Mouse (Mus musculus) spleen, adult 2 months (tissue): ENCODE measurements around the gene Cops2. TPM values are rescaled to one million over a fixed set of nuclear protein-coding genes. Genes with fewer than 3 reads are reported as not detected.

Experiments used
- DNase-seq, 2 experiments: peaks; one replicate each; pipeline versions ENCODE4 v3.0.0 to v3.0.0-alpha.2; 2012 to 2021; ENCODE audit warnings: low spot score in 2 of 2, low read depth in 1 of 2
- H3K27ac ChIP-seq: fragments of 200-500 bp; 2 replicates; pipeline ENCODE4 v1.5.1; 2012; ENCODE audit warnings: low read length, inconsistent platforms; ENCODE audit not compliant: insufficient read depth
- H3K27me3 ChIP-seq: fragments of 200-500 bp; 2 replicates; pipeline ENCODE4 v1.6.1; 2012; ENCODE audit warnings: mild to moderate bottlenecking, moderate library complexity, low read length, inconsistent platforms; ENCODE audit not compliant: control insufficient read depth, insufficient read depth
- H3K36me3 ChIP-seq: fragments of 200-500 bp; 2 replicates; pipeline ENCODE4 v1.6.1; 2012; ENCODE audit warnings: mild to moderate bottlenecking, low read length, inconsistent platforms; ENCODE audit not compliant: control insufficient read depth, insufficient read depth
- H3K4me1 ChIP-seq: fragments of 200-500 bp; 2 replicates; pipeline ENCODE4 v1.6.1; 2011; ENCODE audit warnings: inconsistent platforms; ENCODE audit not compliant: control insufficient read depth, insufficient read depth, insufficient read length
- H3K4me3 ChIP-seq: fragments of 200-500 bp; 2 replicates; pipeline ENCODE4 v1.5.1; 2011; ENCODE audit warnings: mild to moderate bottlenecking, inconsistent platforms; ENCODE audit not compliant: insufficient read depth, insufficient read length; ENCODE audit errors: extremely low read depth
- CTCF ChIP-seq: fragments of 200-500 bp; IDR thresholded peaks from 2 replicates; pipeline ENCODE4 v1.5.1; 2011; ENCODE audit warnings: mild to moderate bottlenecking, inconsistent platforms; ENCODE audit not compliant: insufficient read depth, insufficient read length, insufficient replicate concordance; ENCODE audit errors: extremely low read depth
- POLR2A ChIP-seq: fragments of 200-500 bp; IDR thresholded peaks from 2 replicates; pipeline ENCODE4 v1.6.1; 2011; ENCODE audit warnings: low read depth, low read length, inconsistent platforms
- WGBS: fragments of 180-500 bp; shearing (Covaris S2); methylation state at CpG from one replicate; pipeline ENCODE4 v1.1.7; 2018; 5-methylcytosine and 5-hydroxymethylcytosine counted together
- polyA plus RNA-seq: library from polyadenylated mRNA; depleted of rRNA; stranded (reverse); fragments of >200 nt; gene quantifications from 2 replicates; pipeline ENCODE4 v1.2.3, GENCODE M21; 2012

Cops2 gene
- polyA plus RNA-seq, 1 experiment = 2.1 TPM

GRCm38 (mm10) chr2:125791485-125791885 is 67.5 kb downstream of the Cops2 start:
- WGBS = 11% methylated on average over 7 of the region's 7 CpGs
- no peak for DNase-seq
- TF ChIP-seq POLR2A = no peak
- no peak for TF ChIP-seq CTCF
- no peaks in the 10 kb centered on the region for H3K36me3 ChIP-seq
- no peak overlapping the region for H3K4me3 ChIP-seq
- no peaks in the 10 kb centered on the region for H3K27me3 ChIP-seq
- peak overlapping the region; percentile 56 for H3K27ac ChIP-seq
- H3K4me1 ChIP-seq = peaks cover 12% of the 10 kb centered on the region; the same call in 1 of the 2 replicates

GRCm38 (mm10) chr2:125790242-125790641 is 68.7 kb downstream of the Cops2 start:
- Histone ChIP-seq H3K27ac (no peak overlapping the region), H3K4me1 (peaks cover 12% of the 10 kb centered on the region; the same call in 1 of the 2 replicates), H3K36me3 (no peaks in the 10 kb centered on the region), H3K27me3 (no peaks in the 10 kb centered on the region), H3K4me3 (no peak overlapping the region)
- no peak for DNase-seq
- TF ChIP-seq CTCF (no peak), POLR2A (no peak)
- WGBS = 89% methylated on average over 4 of the region's 4 CpGs

GRCm38 (mm10) chr2:125789265-125789664 is 69.7 kb downstream of the Cops2 start:
- peaks cover 12% of the 10 kb centered on the region; the same call in 1 of the 2 replicates for H3K4me1 ChIP-seq

GRCm38 (mm10) chr2:125788785-125789184 is 70.2 kb downstream of the Cops2 start:
- no peaks in the 10 kb centered on the region for H3K27me3 ChIP-seq
- H3K36me3 ChIP-seq = no peaks in the 10 kb centered on the region
- no peak for DNase-seq
- H3K4me3 ChIP-seq = no peak overlapping the region
- peaks cover 12% of the 10 kb centered on the region; the same call in 1 of the 2 replicates for H3K4me1 ChIP-seq
- no peak overlapping the region for H3K27ac ChIP-seq
- TF ChIP-seq POLR2A (no peak), CTCF (no peak)
- 57% methylated on average over 3 of the region's 3 CpGs for WGBS

More at GRCm38 (mm10) chr2:125789265-125789664, 69.7 kb downstream of the Cops2 start:
- H3K27ac ChIP-seq = no peak overlapping the region
- 89% methylated on average over 5 of the region's 5 CpGs for WGBS
- no peaks in the 10 kb centered on the region for H3K27me3 ChIP-seq
- DNase-seq = no peak
- H3K4me3 ChIP-seq = no peak overlapping the region
- TF ChIP-seq POLR2A (no peak), CTCF (no peak)
- no peaks in the 10 kb centered on the region for H3K36me3 ChIP-seq

GRCm38 (mm10) chr2:125788351-125788750 is 70.6 kb downstream of the Cops2 start:
- H3K4me3 ChIP-seq = no peak overlapping the region
- peaks cover 12% of the 10 kb centered on the region; the same call in 1 of the 2 replicates for H3K4me1 ChIP-seq
- H3K27me3 ChIP-seq = no peaks in the 10 kb centered on the region
- no peak for DNase-seq
- TF ChIP-seq CTCF = no peak
- no peak for TF ChIP-seq POLR2A
- H3K27ac ChIP-seq = no peak overlapping the region
- no peaks in the 10 kb centered on the region for H3K36me3 ChIP-seq

- Histone ChIP-seq H3K27ac (no peak overlapping the region), H3K4me1 (peaks cover 4% of the 10 kb centered on the region; the same call in 1 of the 2 replicates), H3K4me3 (no peak overlapping the region), H3K36me3 (no peaks in the 10 kb centered on the region), H3K27me3 (no peaks in the 10 kb centered on the region)
- WGBS = 84% methylated on average over 4 of the region's 4 CpGs
- no peak for DNase-seq
- no peak for TF ChIP-seq CTCF
- TF ChIP-seq POLR2A = no peak
Measured at GRCm38 (mm10) chr2:125785021-125785420, 73.9 kb downstream of the Cops2 start.

- H3K4me3 ChIP-seq = no peak overlapping the region
Measured at GRCm38 (mm10) chr2:125784392-125784791, 74.5 kb downstream of the Cops2 start.

More at GRCm38 (mm10) chr2:125784392-125784791, 74.5 kb downstream of the Cops2 start:
- DNase-seq = no peak
- WGBS = 91% methylated on average over 4 of the region's 4 CpGs
- Histone ChIP-seq H3K27me3 (no peaks in the 10 kb centered on the region), H3K36me3 (no peaks in the 10 kb centered on the region), H3K27ac (no peak overlapping the region), H3K4me1 (peaks cover 4% of the 10 kb centered on the region; the same call in 1 of the 2 replicates)
- no peak for TF ChIP-seq POLR2A
- no peak for TF ChIP-seq CTCF
